Mouse (Mus musculus) neural tube, embryonic 13.5 days (tissue): ENCODE results near the gene Rusc2. TPM values are rescaled to one million over a fixed set of nuclear protein-coding genes. Genes with fewer than 3 reads are reported as not detected.

Source experiments
- ATAC-seq: fragments of 200-750 bp; cut with Nextera tagmentation; 2 replicates; pipeline ENCODE4 v1.8.0; 2017; ENCODE audit warnings: low read depth, mild to moderate bottlenecking, moderate TSS enrichment, moderate library complexity
- H3K27ac ChIP-seq: fragments of 300-500 bp; sonication (generic); replicated peaks from 2 replicates; pipeline ENCODE4 v1.5.1; 2015; ENCODE audit warnings: moderate library complexity, mild to moderate bottlenecking, inconsistent platforms
- H3K27me3 ChIP-seq: fragments of 300-500 bp; sonication (generic); 2 replicates; pipeline ENCODE4 v1.6.1; 2015; ENCODE audit warnings: mild to moderate bottlenecking, inconsistent platforms
- H3K36me3 ChIP-seq: fragments of 300-500 bp; sonication (generic); 2 replicates; pipeline ENCODE4 v1.6.1; 2015; ENCODE audit warnings: mild to moderate bottlenecking, inconsistent platforms
- H3K4me1 ChIP-seq: fragments of 300-500 bp; sonication (generic); replicated peaks from 2 replicates; pipeline ENCODE4 v1.6.1; 2015; ENCODE audit warnings: inconsistent platforms
- H3K4me2 ChIP-seq: fragments of 300-500 bp; sonication (generic); 2 replicates; pipeline ENCODE4 v1.6.1; 2015; ENCODE audit warnings: inconsistent platforms, mild to moderate bottlenecking, moderate library complexity
- H3K4me3 ChIP-seq: fragments of 300-500 bp; sonication (generic); 2 replicates; pipeline ENCODE4 v1.5.1; 2015; ENCODE audit warnings: mild to moderate bottlenecking, inconsistent platforms
- H3K9ac ChIP-seq: fragments of 300-500 bp; sonication (generic); 2 replicates; pipeline ENCODE4 v1.6.1; 2015; ENCODE audit warnings: moderate library complexity, mild to moderate bottlenecking, inconsistent platforms
- H3K9me3 ChIP-seq: fragments of 300-500 bp; sonication (generic); 2 replicates; pipeline ENCODE4 v1.6.1; 2016; ENCODE audit warnings: inconsistent platforms
- WGBS: fragments of 180-500 bp; shearing (Covaris S2); methylation state at CpG from one replicate; pipeline ENCODE4 v1.1.7; 2015; 5-methylcytosine and 5-hydroxymethylcytosine counted together
- polyA plus RNA-seq: library from polyadenylated mRNA; unstranded; fragments of >200 nt; fragmentation: Nextera tagmentation; extraction: Ambion mirVana; gene quantifications from 2 replicates; pipeline ENCODE4 v1.2.1, GENCODE M21; 2015

Gene Rusc2
- polyA plus RNA-seq, 1 experiment from 2014 or later, result 74.5 TPM

DNA sequence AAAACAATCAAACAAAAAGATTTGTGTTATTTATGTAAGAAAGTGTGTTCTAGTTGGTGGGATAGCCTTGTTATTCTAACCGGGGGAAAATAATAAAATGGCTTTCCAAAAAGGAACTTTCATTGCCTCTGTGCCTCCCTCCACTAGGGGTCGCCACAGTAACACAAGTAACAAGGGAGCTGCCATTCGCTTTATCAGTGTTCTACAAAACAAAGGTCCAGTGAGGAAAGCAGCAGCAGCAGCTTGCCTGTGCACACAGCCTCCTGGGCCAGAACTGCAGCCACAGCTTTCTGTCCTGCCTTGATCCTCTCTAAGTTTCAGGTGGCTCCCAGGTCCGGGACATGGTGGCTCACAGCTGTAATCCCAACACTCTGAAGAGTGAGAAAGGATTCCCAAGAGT lies 49.9 kb downstream of the Rusc2 start:
- H3K4me2 ChIP-seq, result no peak overlapping the region
- peak overlapping the region; percentile 88 for H3K27ac ChIP-seq
- peaks cover 7% of the 10 kb centered on the region for H3K36me3 ChIP-seq
- peaks cover 25% of the 10 kb centered on the region for H3K4me1 ChIP-seq
- H3K9ac ChIP-seq, result peak overlapping the region; percentile 54
- no peak overlapping the region for H3K4me3 ChIP-seq
- peaks cover 8% of the 10 kb centered on the region for H3K27me3 ChIP-seq
- no peaks in the 10 kb centered on the region for H3K9me3 ChIP-seq
- WGBS, result 4% methylated on average over 4 of the region's 4 CpGs
- peak; percentile 38; the same call in 1 of the 2 replicates for ATAC-seq

- 81% methylated on average over 1 of the region's 1 CpGs for WGBS
- Histone ChIP-seq H3K4me2 (no peak overlapping the region), H3K4me3 (no peak overlapping the region), H3K36me3 (no peaks in the 10 kb centered on the region), H3K4me1 (peaks cover 13% of the 10 kb centered on the region), H3K9ac (no peak overlapping the region), H3K27me3 (peaks cover 5% of the 10 kb centered on the region; the same call in 1 of the 2 replicates), H3K9me3 (no peaks in the 10 kb centered on the region), H3K27ac (no peak overlapping the region)
- ATAC-seq, result no peak
Measured at GRCm38 (mm10) chr4:43432832-43433231, 51.1 kb downstream of the Rusc2 start.

GRCm38 (mm10) chr4:43441639-43442038 lies 59.9 kb downstream of the Rusc2 start, which contains the start of gene Tesk1:
TSS of gene Tesk1 (plus strand) at chr4:43441939.
- Histone ChIP-seq H3K4me1 (peaks cover 13% of the 10 kb centered on the region), H3K4me2 (peak within 1 kb of the TSS; percentile 96), H3K36me3 (peaks cover 22% of the 10 kb centered on the region), H3K27ac (peak within 1 kb of the TSS; percentile 97), H3K4me3 (peak within 1 kb of the TSS; percentile 96), H3K27me3 (no peaks in the 10 kb centered on the region), H3K9me3 (no peaks in the 10 kb centered on the region), H3K9ac (peak within 1 kb of the TSS; percentile 98)
- peak; percentile 7; the same call in 1 of the 2 replicates for ATAC-seq
- 26% methylated on average over 4 of the region's 4 CpGs for WGBS

DNA sequence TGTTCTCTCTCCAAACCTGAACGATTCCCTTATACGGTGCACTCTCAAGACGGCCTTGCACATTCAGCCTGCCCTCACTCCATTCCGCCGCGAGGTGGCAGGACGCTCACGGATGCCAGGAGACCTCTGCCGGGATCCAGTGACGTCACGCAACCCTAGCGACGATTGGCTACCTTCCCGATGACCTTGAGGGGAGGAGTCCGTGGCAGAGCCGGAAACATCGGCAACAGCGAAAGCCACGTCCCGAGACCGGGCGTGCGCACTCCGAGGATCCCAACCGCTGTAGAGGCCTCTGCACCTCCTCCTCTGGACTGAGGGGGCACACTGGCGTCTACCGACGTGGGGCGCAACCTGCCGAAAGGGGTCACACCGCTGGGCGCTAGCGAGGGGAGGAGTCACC lies 60.3 kb downstream of the Rusc2 start:
- peaks cover 26% of the 10 kb centered on the region for H3K36me3 ChIP-seq
- peak overlapping the region; percentile 98 for H3K9ac ChIP-seq
- peak; percentile 95 for ATAC-seq
- no peaks in the 10 kb centered on the region for H3K27me3 ChIP-seq
- under 1% methylated on average over 32 of the region's 33 CpGs for WGBS
- H3K4me2 ChIP-seq, result peak overlapping the region; percentile 96
- no peaks in the 10 kb centered on the region for H3K9me3 ChIP-seq
- H3K27ac ChIP-seq, result peak overlapping the region; percentile 97
- peak overlapping the region; percentile 96 for H3K4me3 ChIP-seq
- H3K4me1 ChIP-seq, result peaks cover 13% of the 10 kb centered on the region

DNA sequence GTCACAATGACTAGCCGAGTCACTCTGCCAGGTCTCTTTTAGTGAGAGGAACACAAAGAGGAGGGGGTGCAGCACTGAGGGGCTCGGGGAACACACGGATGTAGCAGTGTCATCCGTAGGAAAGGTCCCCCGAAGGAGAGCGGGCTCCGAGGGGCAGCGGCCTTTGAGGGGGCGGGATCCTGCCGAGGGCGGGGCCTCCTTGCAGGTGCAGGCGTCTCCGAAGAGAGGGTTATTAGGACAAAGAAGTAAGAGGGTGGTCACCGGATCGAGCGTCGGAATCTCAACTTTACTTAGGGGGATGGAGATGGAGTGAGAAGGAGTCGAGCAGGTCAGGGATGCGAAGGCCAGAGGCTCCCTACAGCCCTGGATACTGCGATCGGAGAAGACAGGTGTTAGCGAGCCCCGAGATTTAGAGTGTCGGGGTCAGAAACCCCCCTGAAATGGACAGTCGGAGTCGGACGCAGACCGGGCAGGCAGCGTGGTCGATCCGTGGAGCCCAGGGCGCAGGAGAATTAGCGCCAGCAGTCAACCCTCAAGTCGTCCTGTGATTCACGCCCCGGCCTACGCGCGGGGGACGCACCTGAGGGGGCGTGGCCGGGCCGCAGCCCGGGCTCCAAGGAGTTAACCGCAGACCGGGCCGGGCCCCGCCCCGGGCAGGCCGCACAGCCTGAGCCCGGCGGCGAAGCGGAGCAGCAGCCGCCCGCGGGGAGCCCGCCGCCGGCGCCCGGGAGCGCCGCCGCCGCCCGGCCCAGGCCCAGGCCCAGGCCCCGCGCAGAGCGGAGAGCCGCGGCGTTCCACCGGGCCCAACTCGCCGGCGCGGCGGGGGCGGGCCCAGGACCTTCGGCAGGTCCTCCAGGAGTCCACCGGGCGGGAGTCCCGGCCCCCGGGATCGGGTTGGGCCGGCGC lies 60.9 kb downstream of the Rusc2 start:
- Histone ChIP-seq H3K4me3 (peak overlapping the region; percentile 96), H3K4me2 (peak overlapping the region; percentile 96), H3K27me3 (no peaks in the 10 kb centered on the region), H3K36me3 (peaks cover 32% of the 10 kb centered on the region), H3K9ac (peak overlapping the region; percentile 98), H3K9me3 (no peaks in the 10 kb centered on the region), H3K4me1 (peaks cover 13% of the 10 kb centered on the region), H3K27ac (peak overlapping the region; percentile 97)
- under 1% methylated on average over 73 of the region's 88 CpGs for WGBS
- ATAC-seq, result peak; percentile 77

- peaks cover 40% of the 10 kb centered on the region for H3K36me3 ChIP-seq
- no peaks in the 10 kb centered on the region for H3K27me3 ChIP-seq
- H3K4me1 ChIP-seq, result peaks cover 13% of the 10 kb centered on the region
- H3K9ac ChIP-seq, result peak overlapping the region; percentile 98
- peak overlapping the region; percentile 96 for H3K4me3 ChIP-seq
- H3K27ac ChIP-seq, result peak overlapping the region; percentile 97
- ATAC-seq, result peak; percentile 2; the same call in 1 of the 2 replicates
- H3K4me2 ChIP-seq, result peak overlapping the region; percentile 96
- WGBS, result 2% methylated on average over 27 of the region's 28 CpGs
- no peaks in the 10 kb centered on the region for H3K9me3 ChIP-seq
Measured at GRCm38 (mm10) chr4:43443511-43443910, 61.7 kb downstream of the Rusc2 start.

GRCm38 (mm10) chr4:43447251-43447650 lies 65.5 kb downstream of the Rusc2 start:
- Histone ChIP-seq H3K27me3 (peaks cover 7% of the 10 kb centered on the region; the same call in 1 of the 2 replicates), H3K36me3 (peaks cover 43% of the 10 kb centered on the region), H3K4me1 (peaks cover 13% of the 10 kb centered on the region), H3K9me3 (no peaks in the 10 kb centered on the region), H3K4me3 (no peak overlapping the region), H3K9ac (no peak overlapping the region), H3K4me2 (no peak overlapping the region), H3K27ac (no peak overlapping the region)
- ATAC-seq, result no peak
- WGBS, result 85% methylated on average over 13 of the region's 13 CpGs

DNA sequence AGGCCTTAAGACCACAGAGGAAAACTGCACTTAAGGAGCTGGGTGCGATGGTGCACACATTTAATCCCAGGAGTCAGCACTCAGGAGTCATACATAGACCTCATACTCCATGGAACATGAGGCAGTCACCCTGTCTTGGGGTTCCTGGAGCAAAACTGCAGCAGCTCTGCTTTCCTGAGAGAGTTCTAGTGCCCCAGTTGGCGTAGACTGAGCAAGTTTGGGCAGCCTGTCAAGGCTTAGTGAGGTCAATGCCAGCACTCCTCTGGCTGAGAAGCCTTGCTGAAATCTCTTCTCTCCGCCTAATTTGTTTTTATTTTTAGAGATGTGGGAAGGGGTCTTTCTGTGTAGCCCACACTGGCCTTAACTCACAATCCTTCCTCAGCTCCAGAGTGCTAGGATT lies 66.8 kb downstream of the Rusc2 start:
- Histone ChIP-seq H3K4me3 (no peak overlapping the region), H3K9me3 (no peaks in the 10 kb centered on the region), H3K27ac (no peak overlapping the region), H3K36me3 (peaks cover 43% of the 10 kb centered on the region), H3K4me1 (peaks cover 21% of the 10 kb centered on the region), H3K9ac (no peak overlapping the region), H3K4me2 (no peak overlapping the region), H3K27me3 (peaks cover 20% of the 10 kb centered on the region)
- no peak for ATAC-seq
- WGBS, result 91% methylated on average over 3 of the region's 3 CpGs

GRCm38 (mm10) chr4:43452315-43452714 lies 70.5 kb downstream of the Rusc2 start:
- Histone ChIP-seq H3K4me3 (no peak overlapping the region), H3K4me2 (no peak overlapping the region), H3K36me3 (peaks cover 15% of the 10 kb centered on the region), H3K9ac (no peak overlapping the region), H3K27ac (no peak overlapping the region), H3K4me1 (peaks cover 25% of the 10 kb centered on the region), H3K27me3 (peaks cover 34% of the 10 kb centered on the region), H3K9me3 (no peaks in the 10 kb centered on the region)
- 71% methylated on average over 11 of the region's 11 CpGs for WGBS
- ATAC-seq, result no peak

- ATAC-seq, result no peak
- Histone ChIP-seq H3K27me3 (peaks cover 34% of the 10 kb centered on the region), H3K4me3 (peak overlapping the region; percentile 23), H3K27ac (no peak overlapping the region), H3K4me1 (peaks cover 25% of the 10 kb centered on the region), H3K4me2 (peak overlapping the region; percentile 50), H3K36me3 (peaks cover 4% of the 10 kb centered on the region; the same call in 1 of the 2 replicates), H3K9ac (peak overlapping the region; percentile 50), H3K9me3 (no peaks in the 10 kb centered on the region)
- WGBS, result under 1% methylated on average over 18 of the region's 18 CpGs
Measured at GRCm38 (mm10) chr4:43453413-43453812, 71.6 kb downstream of the Rusc2 start.

GRCm38 (mm10) chr4:43454041-43454836 lies 72.5 kb downstream of the Rusc2 start, which contains the start of gene Cd72:
TSS of gene Cd72 (minus strand) at chr4:43454628.
- peak within 1 kb of the TSS; percentile 50 for H3K4me2 ChIP-seq
- no peaks in the 10 kb centered on the region for H3K9me3 ChIP-seq
- peaks cover 34% of the 10 kb centered on the region for H3K27me3 ChIP-seq
- WGBS, result 33% methylated on average over 20 of the region's 20 CpGs
- H3K36me3 ChIP-seq, result no peaks in the 10 kb centered on the region
- H3K27ac ChIP-seq, result no peak within 1 kb of the TSS
- peaks cover 25% of the 10 kb centered on the region for H3K4me1 ChIP-seq
- peak; percentile 25; the same call in 1 of the 2 replicates for ATAC-seq
- peak within 1 kb of the TSS; percentile 50 for H3K9ac ChIP-seq
- peak within 1 kb of the TSS; percentile 23 for H3K4me3 ChIP-seq

- Histone ChIP-seq H3K4me3 (no peak overlapping the region), H3K36me3 (no peaks in the 10 kb centered on the region), H3K4me1 (peaks cover 25% of the 10 kb centered on the region), H3K27me3 (peaks cover 34% of the 10 kb centered on the region), H3K4me2 (no peak overlapping the region), H3K9ac (no peak overlapping the region), H3K9me3 (no peaks in the 10 kb centered on the region), H3K27ac (no peak overlapping the region)
- ATAC-seq, result no peak
- 33% methylated on average over 4 of the region's 4 CpGs for WGBS
Measured at GRCm38 (mm10) chr4:43456470-43456869, 74.7 kb downstream of the Rusc2 start.
